Mouse (Mus musculus) embryonic facial prominence, embryonic 10.5 days (tissue): ENCODE results near the gene Ppp1r14a. TPM values are rescaled to one million over a fixed set of nuclear protein-coding genes. Genes with fewer than 3 reads are reported as not detected.

Source experiments
- DNase-seq: peaks from one replicate; pipeline ENCODE4 v3.0.0-alpha.2; 2017; ENCODE audit warnings: low spot score
- H3K27ac ChIP-seq: fragments of 300-500 bp; sonication (generic); replicated peaks from 2 replicates; pipeline ENCODE4 v1.5.1; 2016; ENCODE audit warnings: mild to moderate bottlenecking
- H3K27me3 ChIP-seq: fragments of 300-500 bp; sonication (generic); replicated peaks from 2 replicates; pipeline ENCODE4 v1.6.1; 2016; ENCODE audit warnings: low read depth, mild to moderate bottlenecking; ENCODE audit not compliant: poor library complexity, severe bottlenecking
- H3K36me3 ChIP-seq: fragments of 300-500 bp; sonication (generic); replicated peaks from 2 replicates; pipeline ENCODE4 v1.6.1; 2016; ENCODE audit warnings: mild to moderate bottlenecking, moderate library complexity
- H3K4me1 ChIP-seq: fragments of 300-500 bp; sonication (generic); 2 replicates; pipeline ENCODE4 v1.6.1; 2016
- H3K4me3 ChIP-seq: fragments of 300-500 bp; sonication (generic); 2 replicates; pipeline ENCODE4 v1.5.1; 2016; ENCODE audit warnings: mild to moderate bottlenecking, moderate library complexity
- H3K9me3 ChIP-seq: fragments of 300-500 bp; sonication (generic); 2 replicates; pipeline ENCODE4 v1.6.1; 2016; ENCODE audit warnings: mild to moderate bottlenecking
- WGBS: fragments of 180-500 bp; shearing (Covaris S2); methylation state at CpG from one replicate; pipeline ENCODE4 v1.1.7; 2016; 5-methylcytosine and 5-hydroxymethylcytosine counted together
- polyA plus RNA-seq: library from polyadenylated mRNA; unstranded; fragments of >200 nt; fragmentation: Nextera tagmentation; extraction: Ambion mirVana; gene quantifications from 2 replicates; pipeline ENCODE4 v1.2.1, GENCODE M21; 2016

Gene Ppp1r14a
- polyA plus RNA-seq, 1 experiment from 2014 or later: 29.7 TPM

- H3K4me3 ChIP-seq: 0 out of 2 replicates have a peak overlapping the region, but pooled peaks have one; percentile 19
- no peaks in the 10 kb centered on the region for H3K9me3 ChIP-seq
- WGBS: 21% methylated on average over 19 of the region's 19 CpGs
- peaks cover 34% of the 10 kb centered on the region for H3K27me3 ChIP-seq
- peak overlapping the region; percentile 68 for H3K27ac ChIP-seq
- no peaks in the 10 kb centered on the region for H3K36me3 ChIP-seq
- peak; percentile 24 for DNase-seq
- peaks cover 58% of the 10 kb centered on the region for H3K4me1 ChIP-seq
These were observed 4.3 kb downstream of the Ppp1r14a start for GRCm38 (mm10) chr7:29293131-29294065.

- Histone ChIP-seq H3K27ac (peak overlapping the region; percentile 14; the same call in 1 of the 2 replicates), H3K27me3 (peaks cover 28% of the 10 kb centered on the region), H3K4me1 (peaks cover 50% of the 10 kb centered on the region), H3K4me3 (0 out of 2 replicates have a peak overlapping the region, but pooled peaks have one; percentile 9), H3K36me3 (no peaks in the 10 kb centered on the region), H3K9me3 (no peaks in the 10 kb centered on the region)
- no peak for DNase-seq
- WGBS: 69% methylated on average over 13 of the region's 13 CpGs
These were observed 5.1 kb downstream of the Ppp1r14a start for GRCm38 (mm10) chr7:29294111-29294761.

GRCm38 (mm10) chr7:29295861-29296647 is 6.9 kb downstream of the Ppp1r14a start:
- Histone ChIP-seq H3K27ac (no peak overlapping the region), H3K4me3 (no peak overlapping the region), H3K4me1 (peaks cover 34% of the 10 kb centered on the region), H3K9me3 (no peaks in the 10 kb centered on the region), H3K27me3 (peaks cover 10% of the 10 kb centered on the region), H3K36me3 (no peaks in the 10 kb centered on the region)
- no peak for DNase-seq
- WGBS: 84% methylated on average over 24 of the region's 24 CpGs

- 9% methylated on average over 10 of the region's 10 CpGs for WGBS
- Histone ChIP-seq H3K36me3 (no peaks in the 10 kb centered on the region), H3K4me3 (0 out of 2 replicates have a peak overlapping the region, but pooled peaks have one; percentile 6), H3K27ac (no peak overlapping the region), H3K27me3 (peaks cover 11% of the 10 kb centered on the region; the same call in 1 of the 2 replicates), H3K4me1 (peaks cover 27% of the 10 kb centered on the region), H3K9me3 (no peaks in the 10 kb centered on the region)
- peak; percentile 74 for DNase-seq
These were observed 7.9 kb downstream of the Ppp1r14a start for GRCm38 (mm10) chr7:29296998-29297397.

- Histone ChIP-seq H3K9me3 (no peaks in the 10 kb centered on the region), H3K4me1 (peaks cover 31% of the 10 kb centered on the region), H3K27ac (peak overlapping the region; percentile 69; the same call in 1 of the 2 replicates), H3K36me3 (no peaks in the 10 kb centered on the region), H3K4me3 (peak overlapping the region; percentile 42), H3K27me3 (peaks cover 36% of the 10 kb centered on the region)
- WGBS: 1% methylated on average over 7 of the region's 7 CpGs
- peak; percentile 81 for DNase-seq
These were observed 12.0 kb downstream of the Ppp1r14a start for GRCm38 (mm10) chr7:29301127-29301566.

GRCm38 (mm10) chr7:29302641-29303040 is 13.5 kb downstream of the Ppp1r14a start:
- no peaks in the 10 kb centered on the region for H3K36me3 ChIP-seq
- peaks cover 46% of the 10 kb centered on the region for H3K4me1 ChIP-seq
- no peak for DNase-seq
- H3K27ac ChIP-seq: no peak overlapping the region
- H3K9me3 ChIP-seq: no peaks in the 10 kb centered on the region
- peaks cover 45% of the 10 kb centered on the region for H3K27me3 ChIP-seq
- 67% methylated on average over 7 of the region's 7 CpGs for WGBS
- H3K4me3 ChIP-seq: no peak overlapping the region

- under 1% methylated on average over 67 of the region's 67 CpGs for WGBS
- Histone ChIP-seq H3K4me3 (peak within 1 kb of the TSS; percentile 75), H3K27ac (peak within 1 kb of the TSS; percentile 86), H3K9me3 (no peaks in the 10 kb centered on the region), H3K36me3 (no peaks in the 10 kb centered on the region), H3K27me3 (peaks cover 55% of the 10 kb centered on the region), H3K4me1 (peaks cover 59% of the 10 kb centered on the region)
- peak; percentile 90 for DNase-seq
These were observed 14.8 kb downstream of the Ppp1r14a start, which contains the start of gene Dpf1 for GRCm38 (mm10) chr7:29303738-29304462. Gene Dpf1, plus strand, starts transcription at chr7:29303951.

GRCm38 (mm10) chr7:29304463-29305262 is 15.6 kb downstream of the Ppp1r14a start:
- no peaks in the 10 kb centered on the region for H3K36me3 ChIP-seq
- under 1% methylated on average over 48 of the region's 48 CpGs for WGBS
- DNase-seq: peak; percentile 73
- peak overlapping the region; percentile 75 for H3K4me3 ChIP-seq
- H3K4me1 ChIP-seq: peaks cover 67% of the 10 kb centered on the region
- H3K9me3 ChIP-seq: no peaks in the 10 kb centered on the region
- H3K27ac ChIP-seq: peak overlapping the region; percentile 86
- H3K27me3 ChIP-seq: peaks cover 63% of the 10 kb centered on the region

- WGBS: 16% methylated on average over 9 of the region's 9 CpGs
- Histone ChIP-seq H3K27ac (peak overlapping the region; percentile 86), H3K9me3 (no peaks in the 10 kb centered on the region), H3K4me3 (peak overlapping the region; percentile 75), H3K4me1 (peaks cover 69% of the 10 kb centered on the region), H3K27me3 (peaks cover 70% of the 10 kb centered on the region), H3K36me3 (no peaks in the 10 kb centered on the region)
- peak; percentile 22 for DNase-seq
These were observed 16.3 kb downstream of the Ppp1r14a start for GRCm38 (mm10) chr7:29305263-29305988.

GRCm38 (mm10) chr7:29306108-29306507 is 17.0 kb downstream of the Ppp1r14a start:
- Histone ChIP-seq H3K4me3 (peak overlapping the region; percentile 75), H3K4me1 (peaks cover 67% of the 10 kb centered on the region), H3K27me3 (peaks cover 77% of the 10 kb centered on the region), H3K27ac (peak overlapping the region; percentile 54; the same call in 1 of the 2 replicates), H3K9me3 (no peaks in the 10 kb centered on the region), H3K36me3 (peaks cover 4% of the 10 kb centered on the region)
- WGBS: 33% methylated on average over 7 of the region's 7 CpGs
- DNase-seq: no peak
